Mouse (Mus musculus) embryonic facial prominence, embryonic 13.5 days (tissue): ENCODE measurements around the gene Fam111a. TPM values are rescaled to one million over a fixed set of nuclear protein-coding genes. Genes with fewer than 3 reads are reported as not detected.
"Not testable (repeated sequence)": the region's sequence is repeated elsewhere in the genome, so short reads cannot be mapped to it uniquely, and the experiment has no call there.

Source experiments
- ATAC-seq: fragments of 200-750 bp; cut with Nextera tagmentation; 2 replicates; pipeline ENCODE4 v1.8.0; 2017; ENCODE audit warnings: low read depth; ENCODE audit not compliant: insufficient number of reproducible peaks, insufficient read depth, low FRiP score, low TSS enrichment
- H3K27ac ChIP-seq: fragments of 300-500 bp; sonication (generic); 2 replicates; pipeline ENCODE4 v1.5.1; 2015; ENCODE audit warnings: moderate library complexity, mild to moderate bottlenecking, inconsistent platforms
- H3K27me3 ChIP-seq: fragments of 300-500 bp; sonication (generic); 2 replicates; pipeline ENCODE4 v1.6.1; 2015; ENCODE audit warnings: mild to moderate bottlenecking, inconsistent platforms
- H3K36me3 ChIP-seq: fragments of 300-500 bp; sonication (generic); 2 replicates; pipeline ENCODE4 v1.6.1; 2015; ENCODE audit warnings: mild to moderate bottlenecking, inconsistent platforms
- H3K4me1 ChIP-seq: fragments of 300-500 bp; sonication (generic); 2 replicates; pipeline ENCODE4 v1.6.1; 2015; ENCODE audit warnings: inconsistent platforms
- H3K4me2 ChIP-seq: fragments of 300-500 bp; sonication (generic); 2 replicates; pipeline ENCODE4 v1.6.1; 2015; ENCODE audit warnings: moderate library complexity, mild to moderate bottlenecking, inconsistent platforms
- H3K4me3 ChIP-seq: fragments of 300-500 bp; sonication (generic); 2 replicates; pipeline ENCODE4 v1.5.1; 2015; ENCODE audit warnings: mild to moderate bottlenecking, inconsistent platforms
- H3K9ac ChIP-seq: fragments of 300-500 bp; sonication (generic); 2 replicates; pipeline ENCODE4 v1.6.1; 2015; ENCODE audit warnings: mild to moderate bottlenecking, inconsistent platforms
- H3K9me3 ChIP-seq: fragments of 300-500 bp; sonication (generic); 2 replicates; pipeline ENCODE4 v1.6.1; 2016; ENCODE audit warnings: inconsistent platforms
- WGBS: fragments of 180-500 bp; shearing (Covaris S2); methylation state at CpG from one replicate; pipeline ENCODE4 v1.1.7; 2015; ENCODE audit warnings: mixed read lengths; 5-methylcytosine and 5-hydroxymethylcytosine counted together
- polyA plus RNA-seq: library from polyadenylated mRNA; unstranded; fragments of >200 nt; fragmentation: Nextera tagmentation; extraction: Ambion mirVana; gene quantifications from 2 replicates; pipeline ENCODE4 v1.2.1, GENCODE M21; 2015

The Fam111a gene
- polyA plus RNA-seq = 20.3 and 23.4 TPM in 2 replicates

DNA sequence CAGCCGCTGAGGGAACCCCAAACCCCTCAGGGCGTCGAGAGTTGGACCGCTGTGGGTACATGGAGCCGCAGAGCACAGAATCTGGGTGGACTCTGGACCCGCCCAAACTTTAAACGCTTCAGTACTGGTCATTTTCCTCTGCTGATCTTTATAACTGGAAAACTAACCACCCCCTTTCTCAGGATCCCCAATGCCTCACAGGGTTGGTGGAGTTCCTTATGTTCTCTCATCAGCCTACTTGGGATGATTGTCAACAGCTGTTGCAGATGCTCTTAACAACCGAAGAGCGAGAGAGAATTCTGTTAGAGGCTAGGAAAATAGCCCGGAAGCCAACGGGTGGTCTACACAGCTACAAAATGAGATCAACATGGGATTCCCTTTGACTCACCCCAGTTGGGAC, at the start of gene Fam111a:
Gene Fam111a, plus strand, starts transcription at position 301 of the 400 bp plus-strand sequence.
- not testable (repeated sequence) for H3K9ac ChIP-seq, H3K27ac ChIP-seq, ATAC-seq, H3K27me3 ChIP-seq, H3K4me1 ChIP-seq, H3K4me3 ChIP-seq, H3K36me3 ChIP-seq, H3K4me2 ChIP-seq, H3K9me3 ChIP-seq
- 81% methylated on average over 11 of the region's 11 CpGs for WGBS

DNA sequence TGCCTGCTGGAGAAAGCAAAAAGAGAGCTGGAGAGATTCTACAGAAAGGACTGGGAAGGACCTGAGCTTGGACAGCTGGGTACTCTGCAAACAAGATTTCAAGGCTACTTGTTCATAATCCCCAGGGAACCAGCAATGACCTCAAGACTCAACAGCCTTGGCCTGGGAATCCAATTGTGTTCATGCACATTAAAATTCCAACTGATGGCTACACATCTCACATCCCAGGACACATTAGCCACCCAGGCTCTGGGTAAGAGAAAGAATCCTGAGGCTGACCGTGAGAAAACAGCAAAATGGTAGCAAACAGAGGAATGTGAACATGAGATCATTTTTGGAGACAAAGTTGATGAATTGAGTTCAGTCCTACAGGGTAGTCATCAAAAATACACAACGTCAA, 49.3 kb upstream of the Fam111a start:
- Histone ChIP-seq H3K27ac (no peak overlapping the region), H3K4me2 (no peak overlapping the region), H3K36me3 (peaks cover 10% of the 10 kb centered on the region), H3K9me3 (no peaks in the 10 kb centered on the region), H3K9ac (no peak overlapping the region), H3K4me3 (no peak overlapping the region), H3K4me1 (peaks cover 13% of the 10 kb centered on the region), H3K27me3 (peaks cover 10% of the 10 kb centered on the region)
- 93% methylated on average over 2 of the region's 2 CpGs for WGBS
- ATAC-seq = no peak

DNA sequence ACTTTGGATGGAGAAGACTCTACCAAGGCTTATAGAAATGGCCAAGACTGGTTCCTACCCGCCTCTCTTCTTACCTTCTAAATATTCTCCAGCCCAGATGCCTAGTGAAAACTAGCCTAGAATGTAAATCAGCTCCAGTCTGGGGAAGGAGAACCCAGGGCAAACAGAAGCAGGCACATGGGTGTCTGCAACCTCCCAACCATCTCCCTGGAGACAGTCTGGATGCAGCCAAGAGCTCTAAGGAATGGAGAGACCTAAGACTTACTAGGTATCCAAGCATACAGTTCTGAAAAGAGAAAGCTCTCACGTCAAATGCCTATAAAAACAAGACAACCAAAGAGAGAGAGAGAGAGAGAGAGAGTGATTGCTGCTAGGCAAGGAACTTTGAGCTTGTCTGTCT, 47.6 kb upstream of the Fam111a start:
- Histone ChIP-seq H3K9ac (no peak overlapping the region), H3K4me1 (peaks cover 13% of the 10 kb centered on the region), H3K27ac (no peak overlapping the region), H3K27me3 (peaks cover 10% of the 10 kb centered on the region), H3K9me3 (no peaks in the 10 kb centered on the region), H3K4me2 (no peak overlapping the region), H3K4me3 (no peak overlapping the region), H3K36me3 (no peaks in the 10 kb centered on the region)
- no peak for ATAC-seq
- 79% methylated on average over 2 of the region's 2 CpGs for WGBS

DNA sequence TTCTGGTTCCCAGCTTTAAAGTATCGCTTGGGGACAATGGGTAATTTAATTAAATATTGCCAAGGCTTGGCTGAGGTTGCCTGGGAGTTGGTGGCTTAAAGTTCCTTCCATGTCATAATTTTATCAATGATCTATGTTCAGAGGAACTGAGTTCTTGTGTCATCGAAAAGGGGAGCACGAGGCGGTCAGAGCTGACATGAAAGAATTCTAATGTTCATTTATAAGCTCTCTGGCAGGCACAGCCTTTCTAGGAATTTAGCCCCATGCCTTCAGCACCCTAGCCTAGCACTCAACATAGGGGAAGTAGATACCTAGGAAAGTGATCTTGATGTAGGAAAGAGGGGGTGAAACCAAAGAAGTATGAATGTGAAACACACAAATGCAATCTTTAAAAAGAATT, 47.2 kb upstream of the Fam111a start:
- no peaks in the 10 kb centered on the region for H3K9me3 ChIP-seq
- H3K27ac ChIP-seq = no peak overlapping the region
- H3K27me3 ChIP-seq = peaks cover 10% of the 10 kb centered on the region
- no peak overlapping the region for H3K4me3 ChIP-seq
- 79% methylated on average over 4 of the region's 4 CpGs for WGBS
- H3K4me1 ChIP-seq = peaks cover 13% of the 10 kb centered on the region
- H3K4me2 ChIP-seq = no peak overlapping the region
- no peaks in the 10 kb centered on the region for H3K36me3 ChIP-seq
- ATAC-seq = no peak
- no peak overlapping the region for H3K9ac ChIP-seq

DNA sequence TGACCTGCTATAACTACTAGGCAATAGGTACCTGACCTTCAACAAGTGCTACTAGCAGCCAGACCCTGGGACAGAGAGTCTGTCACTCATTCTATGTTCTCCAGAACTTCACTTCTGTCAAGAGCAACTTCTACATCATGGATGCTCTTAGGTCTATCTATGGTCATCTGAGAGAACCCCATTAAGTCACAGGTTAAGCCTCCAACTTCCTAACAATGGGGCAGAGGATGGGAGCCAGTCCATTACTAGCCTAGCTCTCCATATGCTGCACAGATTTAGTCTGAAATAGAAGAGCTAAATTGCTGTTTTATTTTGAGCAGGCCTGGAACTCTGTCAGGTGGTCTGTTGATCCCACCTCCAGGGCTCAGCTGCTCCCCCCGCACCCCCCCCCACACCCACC, 46.6 kb upstream of the Fam111a start:
- Histone ChIP-seq H3K36me3 (no peaks in the 10 kb centered on the region), H3K4me2 (no peak overlapping the region; the same call in none of the 2 replicates), H3K9me3 (no peaks in the 10 kb centered on the region), H3K27me3 (peaks cover 10% of the 10 kb centered on the region), H3K4me1 (peaks cover 13% of the 10 kb centered on the region), H3K27ac (no peak overlapping the region), H3K4me3 (no peak overlapping the region), H3K9ac (no peak overlapping the region)
- no peak for ATAC-seq
- WGBS = 83% methylated on average over 1 of the region's 1 CpGs

DNA sequence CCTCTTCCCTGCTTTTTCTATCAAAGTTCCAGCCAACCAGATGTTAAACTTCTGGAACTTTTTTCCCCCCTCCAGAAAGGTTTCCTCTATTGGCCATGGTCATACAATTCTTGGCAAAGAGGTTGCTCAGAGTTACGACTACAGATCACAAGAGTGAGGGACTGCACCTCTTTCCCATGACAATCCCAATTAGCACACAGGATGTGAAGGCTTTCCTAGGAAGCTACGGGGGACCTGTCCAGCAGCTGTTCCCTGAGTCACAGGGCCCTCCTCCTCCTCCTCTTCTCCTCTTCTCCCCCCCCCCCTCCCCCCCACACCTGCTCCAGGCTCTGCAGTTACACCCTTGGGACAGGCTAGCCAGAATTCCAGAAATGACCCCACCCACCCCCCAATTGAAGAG, 46.1 kb upstream of the Fam111a start:
- ATAC-seq = no peak
- H3K27ac ChIP-seq = no peak overlapping the region
- no peak overlapping the region for H3K9ac ChIP-seq

DNA sequence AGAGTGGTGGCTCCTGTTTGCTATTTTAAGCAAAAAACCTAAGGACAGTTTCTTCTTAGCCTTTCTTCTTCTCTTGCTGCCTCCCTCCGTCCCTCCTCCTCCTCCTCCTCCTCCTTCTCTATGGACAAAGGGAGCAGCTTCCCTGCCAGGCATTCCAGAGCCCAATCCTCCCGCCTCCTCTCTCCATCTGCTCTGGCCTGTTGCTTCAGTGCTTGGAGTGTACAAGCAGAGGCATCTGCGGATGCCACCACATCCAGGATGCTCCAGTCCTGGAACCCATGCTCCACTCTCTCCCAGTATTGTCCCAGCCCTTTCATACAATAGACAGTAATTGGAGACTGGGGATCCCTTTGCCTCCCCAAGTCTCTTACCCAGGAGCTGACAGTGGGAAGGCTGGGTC, 45.4 kb upstream of the Fam111a start:
- no peaks in the 10 kb centered on the region for H3K36me3 ChIP-seq
- peaks cover 13% of the 10 kb centered on the region for H3K4me1 ChIP-seq
- H3K4me3 ChIP-seq = peak overlapping the region; percentile 72
- no peak for ATAC-seq
- no peaks in the 10 kb centered on the region for H3K9me3 ChIP-seq
- WGBS = 2% methylated on average over 3 of the region's 3 CpGs
- H3K27ac ChIP-seq = no peak overlapping the region
- H3K4me2 ChIP-seq = peak overlapping the region; percentile 93
- peaks cover 10% of the 10 kb centered on the region for H3K27me3 ChIP-seq
- peak overlapping the region; percentile 86 for H3K9ac ChIP-seq

More for the DNA sequence above, 46.1 kb upstream of the Fam111a start:
- H3K36me3 ChIP-seq = no peaks in the 10 kb centered on the region
- no peaks in the 10 kb centered on the region for H3K9me3 ChIP-seq
- H3K27me3 ChIP-seq = peaks cover 10% of the 10 kb centered on the region
- peak overlapping the region; percentile 93 for H3K4me2 ChIP-seq
- peak overlapping the region; percentile 72 for H3K4me3 ChIP-seq
- peaks cover 13% of the 10 kb centered on the region for H3K4me1 ChIP-seq
- 9% methylated on average over 2 of the region's 2 CpGs for WGBS

DNA sequence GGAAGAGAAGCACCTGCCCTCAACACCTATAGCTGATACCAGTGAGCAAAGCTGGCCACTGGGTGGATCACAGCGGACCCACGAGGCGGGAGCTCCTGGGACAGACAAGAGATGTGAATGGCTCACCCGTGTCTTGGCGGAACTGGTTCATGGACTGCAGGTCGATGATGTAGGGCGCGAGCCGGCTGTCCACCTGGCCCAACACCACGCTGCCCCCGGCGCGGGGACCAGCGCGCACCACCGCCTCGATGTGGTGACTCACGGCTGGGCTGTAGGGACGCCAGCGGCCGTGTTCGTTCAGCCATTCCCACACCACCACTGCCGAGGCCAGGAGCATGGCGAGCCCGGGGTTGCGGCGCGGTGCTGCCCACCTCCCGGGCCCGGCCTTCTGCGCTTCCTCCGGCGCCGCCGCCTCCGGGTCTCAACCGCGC, 44.6 kb upstream of the Fam111a start:
- peaks cover 10% of the 10 kb centered on the region for H3K27me3 ChIP-seq
- peak overlapping the region; percentile 86 for H3K9ac ChIP-seq
- peak overlapping the region; percentile 72 for H3K4me3 ChIP-seq
- under 1% methylated on average over 38 of the region's 38 CpGs for WGBS
- peak; percentile 62 for ATAC-seq
- H3K4me1 ChIP-seq = peaks cover 13% of the 10 kb centered on the region
- H3K4me2 ChIP-seq = peak overlapping the region; percentile 93
- no peaks in the 10 kb centered on the region for H3K9me3 ChIP-seq
- H3K36me3 ChIP-seq = no peaks in the 10 kb centered on the region
- H3K27ac ChIP-seq = peak overlapping the region; percentile 83

DNA sequence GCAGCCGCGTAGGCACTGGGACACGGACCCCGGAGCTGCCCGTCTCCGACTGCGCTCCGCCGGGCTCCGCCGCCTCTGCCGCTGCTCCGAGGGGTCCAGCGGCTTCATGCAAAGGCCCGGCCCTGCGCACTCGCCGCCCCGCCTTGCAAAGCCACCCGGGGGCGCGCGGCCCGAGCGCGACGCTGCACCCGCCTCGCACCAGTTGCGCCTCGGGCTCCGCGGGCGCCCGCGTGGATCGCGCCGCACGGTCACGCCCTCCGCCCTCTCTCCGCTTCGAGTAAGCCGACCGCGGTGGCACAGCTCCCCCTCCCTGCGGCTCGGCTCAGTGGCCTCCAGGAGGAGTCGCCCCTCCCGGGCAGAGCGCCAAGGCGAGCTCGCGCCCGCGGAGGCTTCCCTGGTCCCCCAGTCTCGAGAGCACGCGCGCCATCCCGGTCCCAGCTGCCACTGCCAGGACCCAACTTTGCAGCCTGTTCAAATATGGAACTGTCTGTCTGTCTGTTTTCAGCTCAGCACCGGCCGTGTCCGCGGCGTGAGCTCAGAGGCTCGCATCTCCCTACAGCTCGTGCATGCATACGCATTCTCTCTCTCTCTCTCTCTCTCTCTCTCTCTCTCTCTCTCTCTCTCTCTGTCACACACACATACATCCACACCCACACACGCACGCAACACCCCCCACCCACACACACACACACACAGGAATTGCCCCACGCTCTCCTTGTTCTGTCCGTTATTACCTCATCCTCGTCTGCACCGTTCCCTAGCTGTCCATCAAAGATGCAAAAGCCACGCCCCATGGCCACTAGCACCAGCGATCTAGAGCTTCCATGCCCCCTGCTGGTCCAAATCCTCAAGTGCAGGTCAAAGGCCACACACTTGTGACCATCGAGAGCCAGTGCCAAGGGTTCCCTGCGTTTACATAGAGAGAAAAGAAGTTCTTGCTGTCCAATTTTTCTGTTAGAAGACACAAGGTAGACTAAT, 43.9 kb upstream of the Fam111a start, which contains the start of gene Dtx4:
Gene Dtx4, minus strand, starts transcription at position 85 of the 978 bp plus-strand sequence.
- peak; percentile 90 for ATAC-seq
- Histone ChIP-seq H3K27ac (peak within 1 kb of the TSS; percentile 83), H3K27me3 (peaks cover 10% of the 10 kb centered on the region), H3K36me3 (no peaks in the 10 kb centered on the region), H3K9ac (peak within 1 kb of the TSS; percentile 86), H3K4me2 (peak within 1 kb of the TSS; percentile 93), H3K4me3 (peak within 1 kb of the TSS; percentile 72), H3K4me1 (peaks cover 13% of the 10 kb centered on the region), H3K9me3 (no peaks in the 10 kb centered on the region)
- WGBS = under 1% methylated on average over 64 of the region's 80 CpGs

DNA sequence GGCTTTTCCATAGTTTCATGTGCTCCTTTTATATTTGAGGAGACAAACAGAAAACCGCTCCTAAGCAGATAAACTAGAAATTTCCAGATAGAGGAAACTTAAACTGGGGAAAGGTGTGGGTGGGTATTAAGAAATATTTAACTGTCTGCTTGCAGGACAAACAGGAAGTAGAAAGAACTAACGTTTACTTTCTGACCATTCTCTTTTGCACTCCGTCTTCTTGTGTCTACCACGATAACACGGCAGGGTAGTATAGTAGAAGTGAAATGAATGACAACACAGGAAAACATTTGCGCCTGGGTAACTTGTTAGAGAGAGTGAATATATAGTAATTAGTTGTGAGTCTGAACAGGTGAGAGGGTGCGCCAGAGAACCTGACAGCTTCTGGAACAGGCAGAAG, 42.8 kb upstream of the Fam111a start:
- no peaks in the 10 kb centered on the region for H3K9me3 ChIP-seq
- 92% methylated on average over 7 of the region's 7 CpGs for WGBS
- H3K27ac ChIP-seq = no peak overlapping the region
- H3K36me3 ChIP-seq = no peaks in the 10 kb centered on the region
- H3K4me3 ChIP-seq = no peak overlapping the region
- ATAC-seq = no peak
- no peak overlapping the region for H3K9ac ChIP-seq
- H3K4me2 ChIP-seq = no peak overlapping the region
- peaks cover 10% of the 10 kb centered on the region for H3K27me3 ChIP-seq
- H3K4me1 ChIP-seq = peaks cover 13% of the 10 kb centered on the region

DNA sequence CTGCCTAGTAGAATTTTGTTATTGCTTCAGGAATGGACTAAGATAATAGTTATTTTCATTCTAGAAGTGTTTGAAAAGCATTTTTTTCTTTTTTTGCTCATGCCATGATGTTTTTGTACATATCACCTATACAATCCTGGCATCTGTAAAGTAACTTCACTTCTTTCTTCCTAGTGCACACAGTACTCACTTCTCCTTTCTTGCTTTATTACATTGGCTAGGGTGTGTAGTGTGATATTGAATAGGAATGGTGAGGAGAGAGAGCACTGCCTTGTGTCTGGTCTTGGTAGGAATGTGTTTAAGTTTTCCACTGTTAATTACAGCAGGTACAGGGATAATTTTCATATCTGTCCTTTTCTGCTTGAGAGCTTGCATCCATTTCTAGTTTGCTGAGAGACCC, 30.9 kb upstream of the Fam111a start:
- Histone ChIP-seq H3K4me2 (no peak overlapping the region), H3K9me3 (no peaks in the 10 kb centered on the region), H3K4me3 (no peak overlapping the region), H3K36me3 (no peaks in the 10 kb centered on the region), H3K4me1 (no peaks in the 10 kb centered on the region), H3K27me3 (peaks cover 4% of the 10 kb centered on the region; the same call in 1 of the 2 replicates), H3K9ac (no peak overlapping the region), H3K27ac (no peak overlapping the region)
- no peak for ATAC-seq
